Mouse (Mus musculus) layer of hippocampus, adult 8-10 months (tissue): ENCODE data around the gene Mocs3. TPM values are rescaled to one million over a fixed set of nuclear protein-coding genes. Genes with fewer than 3 reads are reported as not detected.

Source experiments
- total RNA-seq, 4 experiments: library from RNA; stranded (reverse); gene quantifications; 2 replicates each; pipeline ENCODE4 v1.2.4; 2022

Gene Mocs3
- total RNA-seq, 4 experiments from 2014 or later: 15.6 to 19.8 (median 17.4) TPM

Other genes starting within 250 kb of the Mocs3 start
- gene Ripor3, start 220.0 kb upstream of the Mocs3 start, total RNA-seq: under 1 TPM; 0.14 to 0.18 (median 0.17) TPM
- gene Pard6b, start 149.6 kb upstream of the Mocs3 start, total RNA-seq: 1 to 10 TPM; 3.4 to 4.5 (median 4.1) TPM
- gene Adnp, start 23.5 kb upstream of the Mocs3 start, total RNA-seq: 10 to 100 TPM; 69.9 to 88.6 (median 84.4) TPM
- 10 to 100 TPM; 33.7 to 46.0 (median 35.0) TPM for gene Gm20716, start 258 bp upstream of the Mocs3 start, total RNA-seq
- gene Dpm1, start within 50 bp of the Mocs3 start, total RNA-seq: 10 to 100 TPM; 48.8 to 66.4 (median 52.7) TPM
- gene Kcng1, start 51.1 kb downstream of the Mocs3 start, total RNA-seq: 10 to 100 TPM; 38.2 to 45.7 (median 42.6) TPM